Mouse (Mus musculus) olfactory bulb, adult 2 months (tissue): ENCODE results near the gene Prune1.

Experiments
- CTCF ChIP-seq: fragments of 200-500 bp; IDR thresholded peaks from 2 replicates; pipeline ENCODE4 v1.5.1; 2012; ENCODE audit warnings: low read depth, mild to moderate bottlenecking, low read length, moderate library complexity; ENCODE audit not compliant: insufficient read depth
- POLR2A ChIP-seq: fragments of 200-500 bp; IDR thresholded peaks from 2 replicates; pipeline ENCODE4 v1.6.1; 2012; ENCODE audit warnings: mild to moderate bottlenecking, low read depth, low read length, moderate library complexity; ENCODE audit not compliant: insufficient read depth

- TF ChIP-seq CTCF = no peak
- TF ChIP-seq POLR2A = no peak
Observed at GRCm38 (mm10) chr3:95284501-95285281, 2.8 kb upstream of the Prune1 start.
